Mouse (Mus musculus) hindbrain, embryonic 12.5 days (tissue): Measurements from ENCODE around the gene Gm8108. TPM values are rescaled to one million over a fixed set of nuclear protein-coding genes. Genes with fewer than 3 reads are reported as not detected.
"Not testable (repeated sequence)": the region's sequence is repeated elsewhere in the genome, so short reads cannot be mapped to it uniquely, and the experiment has no call there.

Experiments used
- ATAC-seq: fragments of 200-750 bp; cut with Nextera tagmentation; 2 replicates; pipeline ENCODE4 v1.8.0; 2017; ENCODE audit warnings: moderate TSS enrichment; ENCODE audit not compliant: low FRiP score
- H3K27ac ChIP-seq: fragments of 300-500 bp; sonication (generic); 2 replicates; pipeline ENCODE4 v1.5.1; 2016; ENCODE audit warnings: mild to moderate bottlenecking
- H3K27me3 ChIP-seq: fragments of 300-500 bp; sonication (generic); 2 replicates; pipeline ENCODE4 v1.6.1; 2016; ENCODE audit warnings: mild to moderate bottlenecking
- H3K36me3 ChIP-seq: fragments of 300-500 bp; sonication (generic); 2 replicates; pipeline ENCODE4 v1.6.1; 2016; ENCODE audit warnings: mild to moderate bottlenecking
- H3K4me1 ChIP-seq: fragments of 300-500 bp; sonication (generic); 2 replicates; pipeline ENCODE4 v1.6.1; 2016
- H3K4me2 ChIP-seq: fragments of 300-500 bp; sonication (generic); replicated peaks from 2 replicates; pipeline ENCODE4 v1.6.1; 2016; ENCODE audit warnings: mild to moderate bottlenecking
- H3K4me3 ChIP-seq: fragments of 300-500 bp; sonication (generic); 2 replicates; pipeline ENCODE4 v1.5.1; 2016; ENCODE audit warnings: mild to moderate bottlenecking
- H3K9ac ChIP-seq: fragments of 300-500 bp; sonication (generic); 2 replicates; pipeline ENCODE4 v1.6.1; 2016; ENCODE audit warnings: mild to moderate bottlenecking, moderate library complexity
- H3K9me3 ChIP-seq: fragments of 300-500 bp; sonication (generic); replicated peaks from 2 replicates; pipeline ENCODE4 v1.6.1; 2016; ENCODE audit warnings: mild to moderate bottlenecking
- WGBS: fragments of 180-500 bp; shearing (Covaris S2); methylation state at CpG from one replicate; pipeline ENCODE4 v1.1.7; 2016; 5-methylcytosine and 5-hydroxymethylcytosine counted together
- polyA plus RNA-seq: library from polyadenylated mRNA; unstranded; fragments of >200 nt; fragmentation: Nextera tagmentation; extraction: Ambion mirVana; gene quantifications from 2 replicates; pipeline ENCODE4 v1.2.1, GENCODE M21; 2016

Gene Gm8108
- 0.87 and 0.89 TPM in 2 replicates for polyA plus RNA-seq

DNA sequence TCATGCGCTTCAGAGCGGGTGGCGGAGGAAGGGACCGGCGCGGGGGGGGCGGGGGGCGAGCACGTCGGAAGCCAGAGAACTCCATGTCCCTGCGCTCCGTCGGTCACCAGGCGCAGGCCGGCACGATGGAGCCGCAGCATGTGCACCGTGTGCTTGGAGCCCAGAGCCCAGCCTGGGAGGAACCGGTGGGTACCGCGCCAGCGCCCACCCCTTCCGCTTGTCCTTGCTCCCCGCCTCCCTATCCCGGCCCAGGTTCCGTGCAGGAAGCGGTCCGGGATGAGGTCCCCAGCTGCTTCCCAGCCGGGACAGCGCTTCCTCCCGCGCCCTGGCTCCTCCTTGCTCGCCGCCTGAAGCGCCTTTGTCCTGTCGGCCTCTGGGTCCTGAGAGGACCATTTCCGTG is at the start of gene Gm8108:
Gm8108 (plus strand) TSS at position 101 of the 400 bp plus-strand sequence.
- not testable (repeated sequence) for H3K27ac ChIP-seq, H3K4me1 ChIP-seq, ATAC-seq, H3K27me3 ChIP-seq, H3K9me3 ChIP-seq, H3K36me3 ChIP-seq
- Histone ChIP-seq H3K4me3 (peak within 1 kb of the TSS; percentile 35), H3K4me2 (peak within 1 kb of the TSS; percentile 51), H3K9ac (0 out of 2 replicates have a peak within 1 kb of the TSS, but pooled peaks have one; percentile 37)
- 3% methylated on average over 30 of the region's 37 CpGs for WGBS

GRCm38 (mm10) chr14:4083820-4084219 is 26.5 kb upstream of the Gm8108 start, which contains the start of gene Gm3115:
Gene Gm3115 (plus strand): TSS chr14:4084120.
- not testable (repeated sequence) for ATAC-seq, H3K36me3 ChIP-seq, H3K4me2 ChIP-seq, H3K27me3 ChIP-seq, H3K27ac ChIP-seq, H3K4me3 ChIP-seq, H3K9ac ChIP-seq, H3K4me1 ChIP-seq, H3K9me3 ChIP-seq
- WGBS = 66% methylated on average over 3 of the region's 3 CpGs

DNA sequence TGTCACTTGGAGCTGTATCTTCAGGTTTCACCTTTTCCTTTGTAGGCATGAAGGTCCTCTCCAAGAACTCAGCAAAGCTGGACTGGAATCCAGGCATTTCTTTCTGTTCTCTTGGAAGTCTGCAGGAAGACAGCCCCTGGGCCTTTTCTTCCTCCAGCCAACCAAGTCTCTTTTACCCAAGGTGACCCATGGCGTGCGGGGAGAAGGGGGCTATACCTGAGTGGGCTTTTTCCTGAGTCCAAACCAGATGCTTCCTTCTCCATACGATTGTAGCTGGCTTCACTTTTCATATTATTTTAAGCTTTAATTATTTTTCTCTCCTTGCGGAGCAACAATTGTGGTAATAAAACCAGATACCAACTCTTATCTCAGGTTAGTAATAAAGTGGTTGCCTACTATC is 31.3 kb downstream of the Gm8108 start:
- H3K27ac ChIP-seq, ATAC-seq, H3K27me3 ChIP-seq, H3K4me1 ChIP-seq, H3K9me3 ChIP-seq, H3K4me3 ChIP-seq, H3K9ac ChIP-seq, H3K4me2 ChIP-seq, H3K36me3 ChIP-seq: not testable (repeated sequence)
- 86% methylated on average over 4 of the region's 4 CpGs for WGBS

- ATAC-seq, H3K4me2 ChIP-seq, H3K27me3 ChIP-seq, H3K4me3 ChIP-seq, H3K4me1 ChIP-seq, H3K9me3 ChIP-seq, H3K27ac ChIP-seq, H3K36me3 ChIP-seq, H3K9ac ChIP-seq: not testable (repeated sequence)
- WGBS = 79% methylated on average over 1 of the region's 2 CpGs
Observed at GRCm38 (mm10) chr14:4164730-4165129, 54.4 kb downstream of the Gm8108 start, which contains the start of gene Gm3127. Gene Gm3127 (plus strand): TSS chr14:4165030.

DNA sequence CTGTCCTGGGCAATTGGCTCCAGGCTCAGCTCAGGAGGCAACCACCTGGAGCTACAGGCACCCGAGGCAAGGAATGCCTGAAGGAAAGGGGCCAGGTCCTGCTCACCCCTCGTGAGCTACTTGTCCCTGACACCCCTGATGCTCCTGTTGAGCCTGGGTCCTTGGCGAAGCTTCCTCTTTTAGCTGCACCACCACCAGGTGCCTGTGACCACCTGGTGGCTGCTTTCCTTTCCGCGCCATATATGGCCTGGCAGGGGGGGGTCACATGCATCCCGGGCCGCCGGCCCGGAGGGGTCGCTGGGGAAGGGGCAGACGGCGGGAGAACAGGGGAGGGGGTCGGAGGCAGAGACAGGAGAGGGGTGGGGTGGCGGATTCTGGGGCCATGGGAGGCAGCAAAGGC is 71.7 kb downstream of the Gm8108 start:
- peak overlapping the region; percentile 43; the same call in 1 of the 2 replicates for H3K9ac ChIP-seq
- not testable (repeated sequence) for H3K27ac ChIP-seq
- 11% methylated on average over 11 of the region's 14 CpGs for WGBS

More for the DNA sequence above, 71.7 kb downstream of the Gm8108 start:
- not testable (repeated sequence) for H3K27me3 ChIP-seq, H3K36me3 ChIP-seq, H3K4me1 ChIP-seq, ATAC-seq, H3K9me3 ChIP-seq
- peak overlapping the region; percentile 39 for H3K4me3 ChIP-seq
- H3K4me2 ChIP-seq = peak overlapping the region; percentile 66

Other genes starting within 250 kb of the Gm8108 start
- 0.26 TPM in 1 of 2 replicates, not detected in the other for gene Gm2916, start 226.4 kb upstream of the Gm8108 start, polyA plus RNA-seq
- not detected in 2 replicates for gene Gm3029, start 178.8 kb upstream of the Gm8108 start, polyA plus RNA-seq
- 0.16 and 0.31 TPM in 2 replicates for gene Gm3095, start 147.0 kb upstream of the Gm8108 start, polyA plus RNA-seq
- not detected in 2 replicates for gene Gm3099, start 112.1 kb upstream of the Gm8108 start, polyA plus RNA-seq
- 0.53 and 0.72 TPM in 2 replicates for gene Gm5796, start 86.6 kb upstream of the Gm8108 start, polyA plus RNA-seq
- gene Gm3115, start 26.4 kb upstream of the Gm8108 start, polyA plus RNA-seq = not detected in 2 replicates
- gene Gm3127, start 54.5 kb downstream of the Gm8108 start, polyA plus RNA-seq = not detected in 2 replicates
- 1.6 and 2.2 TPM in 2 replicates for gene Gm2974, start 72.0 kb downstream of the Gm8108 start, polyA plus RNA-seq
- not detected in 2 replicates for gene Gm3138, start 139.1 kb downstream of the Gm8108 start, polyA plus RNA-seq
- not detected in 2 replicates for gene Gm3149, start 206.8 kb downstream of the Gm8108 start, polyA plus RNA-seq
- 0.94 and 1.4 TPM in 2 replicates for gene 2610042L04Rik, start 224.2 kb downstream of the Gm8108 start, polyA plus RNA-seq